Mouse (Mus musculus): ENCODE measurements around the gene Hoxa9.
A peak's percentile ranks its signal among the peaks of the same experiment; 100 is the strongest.

The Hoxa9 gene

GRCm38 (mm10) chr6:52230516-52231165 is at the start of gene Hoxa9:
TSS of gene Hoxa9 (minus strand) at chr6:52231089.
- no peak for DNase-seq (ENCODE audit: low read depth, low spot score)

GRCm38 (mm10) chr6:52276920-52277319 is 46.0 kb upstream of the Hoxa9 start:
- DNase-seq (ENCODE audit: low read depth, low spot score): no peak

GRCm38 (mm10) chr6:52276382-52276781 is 45.5 kb upstream of the Hoxa9 start:
- DNase-seq (ENCODE audit: low read depth, low spot score): no peak

GRCm38 (mm10) chr6:52275563-52276280 is 44.8 kb upstream of the Hoxa9 start:
- no peak for DNase-seq (ENCODE audit: low read depth, low spot score)

- DNase-seq (ENCODE audit: low read depth, low spot score): no peak
Measured at GRCm38 (mm10) chr6:52274576-52274975, 43.7 kb upstream of the Hoxa9 start.

- DNase-seq (ENCODE audit: low read depth, low spot score): no peak
Measured at GRCm38 (mm10) chr6:52273656-52274280, 42.9 kb upstream of the Hoxa9 start.

- DNase-seq (ENCODE audit: low read depth, low spot score): no peak
Measured at GRCm38 (mm10) chr6:52272766-52273655, 42.1 kb upstream of the Hoxa9 start.

- DNase-seq (ENCODE audit: low read depth, low spot score): peak; percentile 73
Measured at GRCm38 (mm10) chr6:52270494-52271480, 39.9 kb upstream of the Hoxa9 start.

- no peak for DNase-seq (ENCODE audit: low read depth, low spot score)
Measured at GRCm38 (mm10) chr6:52268756-52269155, 37.9 kb upstream of the Hoxa9 start.

- DNase-seq (ENCODE audit: low read depth, low spot score): no peak
Measured at GRCm38 (mm10) chr6:52268341-52268740, 37.5 kb upstream of the Hoxa9 start.

GRCm38 (mm10) chr6:52267691-52268090 is 36.8 kb upstream of the Hoxa9 start:
- DNase-seq (ENCODE audit: low read depth, low spot score): no peak

- DNase-seq (ENCODE audit: low read depth, low spot score): no peak
Measured at GRCm38 (mm10) chr6:52267221-52267620, 36.3 kb upstream of the Hoxa9 start.

GRCm38 (mm10) chr6:52266666-52266985 is 35.7 kb upstream of the Hoxa9 start:
- no peak for DNase-seq (ENCODE audit: low read depth, low spot score)

- no peak for DNase-seq (ENCODE audit: low read depth, low spot score)
Measured at GRCm38 (mm10) chr6:52265913-52266665, 35.2 kb upstream of the Hoxa9 start.

GRCm38 (mm10) chr6:52265306-52265912 is 34.5 kb upstream of the Hoxa9 start:
- DNase-seq (ENCODE audit: low read depth, low spot score): no peak

- DNase-seq (ENCODE audit: low read depth, low spot score): no peak
Measured at GRCm38 (mm10) chr6:52264106-52264790, 33.4 kb upstream of the Hoxa9 start.

GRCm38 (mm10) chr6:52263321-52263585 is 32.4 kb upstream of the Hoxa9 start:
- no peak for DNase-seq (ENCODE audit: low read depth, low spot score)

GRCm38 (mm10) chr6:52262463-52263320 is 31.8 kb upstream of the Hoxa9 start:
- no peak for DNase-seq (ENCODE audit: low read depth, low spot score)
